Mouse (Mus musculus): ENCODE measurements around the gene Glrb.

The Glrb gene

GRCm38 (mm10) chr3:80818619-80819018 lies 94.8 kb downstream of the Glrb start:
- DNase-seq, result no peak

GRCm38 (mm10) chr3:80813734-80814133 lies 99.7 kb downstream of the Glrb start:
- no peak for DNase-seq

- DNase-seq, result no peak
Measured at GRCm38 (mm10) chr3:80812237-80812636, 101.2 kb downstream of the Glrb start.

GRCm38 (mm10) chr3:80805327-80805726 lies 108.1 kb downstream of the Glrb start:
- peak; percentile 66 to 67 for DNase-seq

- DNase-seq, result peak; percentile 52 to 65
Measured at GRCm38 (mm10) chr3:80803811-80804210, 109.6 kb downstream of the Glrb start.

- DNase-seq, result peak in 1 of 2 experiments; percentile 34
Measured at GRCm38 (mm10) chr3:80803211-80803610, 110.2 kb downstream of the Glrb start.

- peak; percentile 95 to 96 for DNase-seq
Measured at GRCm38 (mm10) chr3:80802596-80803081, 110.8 kb downstream of the Glrb start, which contains the start of gene Gria2. TSS of gene Gria2 (minus strand) at chr3:80802835.

GRCm38 (mm10) chr3:80801827-80802310 lies 111.6 kb downstream of the Glrb start:
- no peak for DNase-seq

- DNase-seq, result peak; percentile 82 to 87
Measured at GRCm38 (mm10) chr3:80800995-80801826, 112.2 kb downstream of the Glrb start.

- DNase-seq, result peak; percentile 60 to 67
Measured at GRCm38 (mm10) chr3:80800299-80800994, 113.0 kb downstream of the Glrb start.

- DNase-seq, result no peak
Measured at GRCm38 (mm10) chr3:80797935-80798334, 115.5 kb downstream of the Glrb start.

GRCm38 (mm10) chr3:80796764-80797163 lies 116.7 kb downstream of the Glrb start:
- DNase-seq, result no peak

- no peak for DNase-seq
Measured at GRCm38 (mm10) chr3:80795284-80795683, 118.2 kb downstream of the Glrb start.
